Mouse (Mus musculus): ENCODE measurements at regions not wholly inside any gene's neighbourhood (a gene's known extent, or its start where the extent isn't known, plus 50 kb on each side); places are given as distances from the start of the nearest gene placed in this dataset.

DNA sequence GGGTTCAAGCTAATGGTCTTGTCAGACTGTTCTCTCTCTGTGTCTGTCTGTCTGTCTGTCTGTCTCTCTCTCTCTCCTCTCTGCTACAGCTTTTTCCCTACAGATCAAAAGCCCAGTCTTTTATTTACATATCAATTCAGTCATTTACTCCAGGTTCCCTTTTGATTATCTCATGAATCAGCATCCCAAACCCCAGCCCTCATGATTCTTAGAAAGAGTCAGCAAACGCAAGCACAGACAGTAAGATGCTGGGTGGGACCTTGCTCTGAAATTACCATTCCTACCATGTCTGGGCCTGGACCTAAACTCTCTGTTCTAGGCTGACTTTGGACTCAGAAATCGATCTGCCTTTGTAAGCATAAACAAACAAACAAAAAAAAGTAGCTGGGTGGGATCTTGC is 218.0 kb downstream of the Lrig3 start:
- Histone ChIP-seq H3K27ac (no peak overlapping the region), H3K4me2 (replicated peaks) (no peak overlapping the region), H3K4me3 (replicated peaks) (no peak overlapping the region), H3K4me1 (replicated peaks) (no peaks in the 10 kb centered on the region), H3K27me3 (no peaks in the 10 kb centered on the region), H3K9ac (replicated peaks) (no peak overlapping the region), H3K9me3 (peaks cover 6% of the 10 kb centered on the region; the same call in 1 of the 2 replicates), H3K36me3 (no peaks in the 10 kb centered on the region)
- no peak for ATAC-seq
- 69% methylated on average over 2 of the region's 2 CpGs for WGBS

DNA sequence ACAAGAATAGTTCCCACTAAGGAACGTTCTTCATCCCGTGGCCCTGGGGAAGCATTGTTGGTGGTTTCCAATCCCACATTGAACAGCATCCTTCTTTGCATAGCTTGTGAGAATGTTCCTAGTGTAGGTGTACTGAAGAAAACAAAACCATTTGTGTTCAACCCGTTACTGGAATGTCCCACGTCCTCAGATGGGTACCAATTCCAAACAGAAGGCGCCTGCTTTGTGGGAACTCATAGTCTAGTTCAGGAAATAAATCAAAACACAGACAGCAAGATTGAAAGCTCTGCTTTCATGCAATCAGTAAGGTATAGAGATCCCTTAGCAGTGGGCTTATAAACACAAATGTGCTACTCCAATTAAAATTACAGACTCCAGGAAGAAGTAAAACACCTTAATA is 219.4 kb downstream of the Lrig3 start:
- WGBS = 89% methylated on average over 5 of the region's 5 CpGs
- no peak for ATAC-seq
- Histone ChIP-seq H3K9me3 (peaks cover 6% of the 10 kb centered on the region; the same call in 1 of the 2 replicates), H3K4me3 (replicated peaks) (no peak overlapping the region), H3K4me2 (replicated peaks) (no peak overlapping the region), H3K9ac (replicated peaks) (no peak overlapping the region), H3K27ac (no peak overlapping the region), H3K27me3 (no peaks in the 10 kb centered on the region), H3K4me1 (replicated peaks) (no peaks in the 10 kb centered on the region), H3K36me3 (no peaks in the 10 kb centered on the region)

DNA sequence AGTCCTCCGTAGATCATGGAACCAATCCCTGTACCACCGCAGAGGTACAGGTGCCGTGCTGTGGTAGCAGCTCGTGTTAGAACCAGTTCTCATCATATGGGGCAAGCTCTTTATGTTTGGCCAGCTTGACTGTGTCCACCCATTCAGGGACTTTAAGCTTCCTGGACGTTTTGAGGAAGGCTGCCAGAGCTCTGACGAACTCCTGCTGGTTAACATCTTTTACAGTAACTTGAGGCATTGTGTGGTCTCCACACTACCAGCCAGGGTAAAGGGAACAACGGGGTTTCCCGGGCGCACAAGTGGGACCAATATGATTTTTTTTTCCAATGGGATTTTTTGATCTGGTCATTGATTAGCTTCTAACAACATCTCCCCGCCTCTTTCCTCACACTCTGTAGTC is 220.1 kb downstream of the Lrig3 start:
- Histone ChIP-seq H3K27me3 (no peaks in the 10 kb centered on the region), H3K9ac (replicated peaks) (no peak overlapping the region), H3K9me3 (peaks cover 6% of the 10 kb centered on the region; the same call in 1 of the 2 replicates), H3K36me3 (no peaks in the 10 kb centered on the region), H3K4me1 (replicated peaks) (no peaks in the 10 kb centered on the region), H3K4me3 (replicated peaks) (no peak overlapping the region), H3K27ac (no peak overlapping the region), H3K4me2 (replicated peaks) (no peak overlapping the region)
- 91% methylated on average over 10 of the region's 10 CpGs for WGBS
- ATAC-seq = no peak

DNA sequence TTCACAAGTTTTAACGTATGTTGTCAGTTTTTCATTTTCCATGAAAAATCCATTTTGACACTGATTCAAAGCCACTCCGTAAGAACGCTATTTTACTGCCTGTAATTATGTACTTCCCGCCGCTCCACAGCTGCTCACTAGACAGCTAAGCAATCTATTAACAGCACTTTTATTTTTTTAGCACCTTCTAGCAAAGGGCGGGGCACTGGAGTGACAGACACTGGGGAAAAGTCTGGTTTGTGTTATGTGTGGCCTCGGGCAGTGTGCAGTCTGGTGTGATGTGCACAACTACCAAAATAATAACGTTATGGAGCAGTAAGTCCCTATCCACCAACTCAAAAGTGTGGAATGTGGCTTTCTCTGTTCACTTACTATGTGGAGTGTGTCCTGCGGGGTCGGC is 223.0 kb downstream of the Lrig3 start:
- H3K27ac ChIP-seq = no peak overlapping the region
- H3K4me3 ChIP-seq (replicated peaks) = no peak overlapping the region
- H3K27me3 ChIP-seq = no peaks in the 10 kb centered on the region
- no peak for ATAC-seq
- no peak overlapping the region for H3K9ac ChIP-seq (replicated peaks)
- no peak overlapping the region for H3K4me2 ChIP-seq (replicated peaks)
- H3K9me3 ChIP-seq = peaks cover 6% of the 10 kb centered on the region; the same call in 1 of the 2 replicates
- H3K4me1 ChIP-seq (replicated peaks) = no peaks in the 10 kb centered on the region
- no peaks in the 10 kb centered on the region for H3K36me3 ChIP-seq
- 82% methylated on average over 10 of the region's 10 CpGs for WGBS

Data from midbrain, embryonic 13.5 days (tissue).